Mouse (Mus musculus): ENCODE measurements around the gene Ndufa8.

- TF ChIP-seq POLR2A (IDR thresholded peaks at IDR 0.05; ENCODE audit: low read depth, low read length) = peak; percentile 97
- TF ChIP-seq CTCF (IDR thresholded peaks at IDR 0.05; ENCODE audit: borderline replicate concordance, insufficient read depth, low read length) = no peak
Measured at GRCm38 (mm10) chr2:36048748-36049566, at the start of gene Ndufa8, which contains the start of gene Morn5.

Data from embryonic fibroblast, embryonic 13.5 days (primary cell).